Mouse (Mus musculus) neural tube, embryonic 11.5 days (tissue): Measurements from ENCODE around the gene Sncg. TPM values are rescaled to one million over a fixed set of nuclear protein-coding genes. Genes with fewer than 3 reads are reported as not detected.

Source experiments
- ATAC-seq: fragments of 200-750 bp; cut with Nextera tagmentation; 2 replicates; pipeline ENCODE4 v1.8.0; 2017; ENCODE audit warnings: moderate number of reproducible peaks, mild to moderate bottlenecking, moderate TSS enrichment, moderate library complexity; ENCODE audit not compliant: insufficient read depth, low FRiP score, low TSS enrichment
- DNase-seq: peaks from one replicate; pipeline ENCODE4 v3.0.0-alpha.2; 2015; ENCODE audit warnings: low spot score
- H3K27ac ChIP-seq: fragments of 300-500 bp; sonication (generic); 2 replicates; pipeline ENCODE4 v1.5.1; 2014; ENCODE audit warnings: low read depth, mild to moderate bottlenecking, low read length
- H3K27me3 ChIP-seq: fragments of 300-500 bp; sonication (generic); 2 replicates; pipeline ENCODE4 v1.6.1; 2014; ENCODE audit warnings: mild to moderate bottlenecking, low read length, mixed read lengths; ENCODE audit not compliant: control insufficient read depth, insufficient read depth
- H3K36me3 ChIP-seq: fragments of 300-500 bp; sonication (generic); 2 replicates; pipeline ENCODE4 v1.6.1; 2014; ENCODE audit warnings: mild to moderate bottlenecking, low read length, moderate library complexity, mixed read lengths; ENCODE audit not compliant: control insufficient read depth, insufficient read depth
- H3K4me1 ChIP-seq: fragments of 300-500 bp; sonication (generic); 2 replicates; pipeline ENCODE4 v1.6.1; 2014; ENCODE audit warnings: low read length, mixed read lengths; ENCODE audit not compliant: control insufficient read depth, insufficient read depth
- H3K4me2 ChIP-seq: fragments of 300-500 bp; sonication (generic); 2 replicates; pipeline ENCODE4 v1.6.1; 2014; ENCODE audit warnings: low read depth, mild to moderate bottlenecking, moderate library complexity
- H3K4me3 ChIP-seq: fragments of 300-500 bp; sonication (generic); 2 replicates; pipeline ENCODE4 v1.5.1; 2014; ENCODE audit warnings: low read depth, low read length
- H3K9ac ChIP-seq: fragments of 300-500 bp; sonication (generic); 2 replicates; pipeline ENCODE4 v1.6.1; 2014; ENCODE audit warnings: mild to moderate bottlenecking, low read length
- H3K9me3 ChIP-seq: fragments of 300-500 bp; sonication (generic); 2 replicates; pipeline ENCODE4 v1.6.1; 2016; ENCODE audit warnings: low read length; ENCODE audit not compliant: control insufficient read depth
- WGBS: fragments of 180-500 bp; shearing (Covaris S2); extraction: QIAGEN DNeasy Blood & Tissue Kit; methylation state at CpG from one replicate; pipeline ENCODE4 v1.1.7; 2014; 5-methylcytosine and 5-hydroxymethylcytosine counted together
- polyA plus RNA-seq: library from polyadenylated mRNA; unstranded; fragments of >200 nt; fragmentation: Nextera tagmentation; extraction: Ambion mirVana; gene quantifications from 2 replicates; pipeline ENCODE4 v1.2.1, GENCODE M21; 2014

The Sncg gene
- polyA plus RNA-seq, 1 experiment from 2014 or later, result 295 TPM

DNA sequence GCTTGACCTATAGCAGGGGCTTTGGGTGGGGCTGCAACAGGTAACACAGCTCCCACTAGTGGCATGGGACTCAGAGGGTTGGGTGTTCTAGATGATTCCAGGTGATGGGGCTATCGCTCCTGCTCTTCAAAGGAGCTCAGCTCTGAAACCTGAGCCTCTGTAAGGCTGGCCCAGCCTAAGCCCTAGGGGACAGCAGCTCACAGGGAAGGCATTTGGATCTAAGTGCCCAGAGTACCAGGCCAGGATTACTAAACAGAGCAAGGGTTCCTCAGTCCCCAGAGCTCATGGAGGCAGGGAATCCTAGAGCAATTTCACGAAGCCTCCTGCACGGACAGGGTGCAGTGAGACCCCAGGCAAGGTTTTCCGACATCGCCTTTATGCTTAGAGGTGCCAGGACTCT is 1.4 kb upstream of the Sncg start:
- peaks cover 11% of the 10 kb centered on the region for H3K4me1 ChIP-seq

DNA sequence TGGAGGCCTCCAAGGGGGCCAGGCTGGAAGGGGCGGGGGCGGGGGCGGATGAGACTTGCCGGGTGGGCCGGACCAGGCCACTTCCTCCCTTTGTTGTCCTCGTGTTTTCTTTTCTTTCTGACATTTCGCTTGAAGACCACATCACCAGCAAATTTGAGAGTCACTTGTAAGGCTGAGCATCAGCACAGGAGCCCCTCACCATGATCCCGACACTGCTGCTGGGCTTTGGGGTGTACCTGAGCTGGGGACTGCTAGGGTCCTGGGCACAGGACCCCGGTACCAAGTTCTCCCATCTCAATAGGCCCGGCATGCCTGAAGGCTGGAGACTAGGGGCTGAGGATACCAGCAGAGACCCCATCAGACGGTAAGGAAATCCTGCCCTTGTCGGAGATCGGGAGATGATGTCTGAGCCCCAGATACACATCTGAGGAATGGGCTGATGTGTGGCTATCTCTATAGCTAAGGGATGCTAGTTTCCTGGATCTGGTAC is 871 bp upstream of the Sncg start, which contains the start of gene Mmrn2:
Gene Mmrn2, plus strand, starts transcription at position 51 of the 490 bp plus-strand sequence.
- DNase-seq, result no peak
- Histone ChIP-seq H3K36me3 (no peaks in the 10 kb centered on the region), H3K4me1 (peaks cover 11% of the 10 kb centered on the region), H3K9ac (peak within 1 kb of the TSS; percentile 28; the same call in 1 of the 2 replicates), H3K27me3 (no peaks in the 10 kb centered on the region), H3K4me2 (no peak within 1 kb of the TSS), H3K4me3 (0 out of 2 replicates have a peak within 1 kb of the TSS, but pooled peaks have one; percentile 10), H3K9me3 (no peaks in the 10 kb centered on the region), H3K27ac (peak within 1 kb of the TSS; percentile 27; the same call in 1 of the 2 replicates)
- WGBS, result 76% methylated on average over 13 of the region's 13 CpGs
- no peak for ATAC-seq

More for the DNA sequence above, 1.4 kb upstream of the Sncg start:
- no peak for DNase-seq
- Histone ChIP-seq H3K27ac (no peak overlapping the region), H3K4me2 (no peak overlapping the region), H3K9ac (no peak overlapping the region), H3K9me3 (no peaks in the 10 kb centered on the region), H3K36me3 (no peaks in the 10 kb centered on the region), H3K27me3 (no peaks in the 10 kb centered on the region), H3K4me3 (no peak overlapping the region)
- no peak for ATAC-seq
- 82% methylated on average over 5 of the region's 5 CpGs for WGBS

- 86% methylated on average over 6 of the region's 6 CpGs for WGBS
- Histone ChIP-seq H3K4me3 (peak overlapping the region; percentile 10; the same call in 1 of the 2 replicates), H3K36me3 (no peaks in the 10 kb centered on the region), H3K9me3 (no peaks in the 10 kb centered on the region), H3K4me1 (peaks cover 7% of the 10 kb centered on the region), H3K27ac (no peak overlapping the region), H3K9ac (peak overlapping the region; percentile 28), H3K4me2 (peak overlapping the region; percentile 25), H3K27me3 (no peaks in the 10 kb centered on the region)
- DNase-seq, result no peak
- ATAC-seq, result no peak
Measured at GRCm38 (mm10) chr14:34373581-34373980, 1.0 kb downstream of the Sncg start.

- no peak overlapping the region for H3K9ac ChIP-seq
- no peak for ATAC-seq
- H3K27ac ChIP-seq, result no peak overlapping the region
- peaks cover 2% of the 10 kb centered on the region; the same call in 1 of the 2 replicates for H3K4me1 ChIP-seq
- DNase-seq, result peak; percentile 45
- WGBS, result 85% methylated on average over 6 of the region's 6 CpGs
- no peaks in the 10 kb centered on the region for H3K36me3 ChIP-seq
- no peak overlapping the region for H3K4me2 ChIP-seq
- no peak overlapping the region for H3K4me3 ChIP-seq
- H3K27me3 ChIP-seq, result no peaks in the 10 kb centered on the region
- H3K9me3 ChIP-seq, result no peaks in the 10 kb centered on the region
Measured at GRCm38 (mm10) chr14:34372646-34373045, 1.9 kb downstream of the Sncg start.

- DNase-seq (no peak), ATAC-seq (no peak)
- no peak overlapping the region for H3K4me2 ChIP-seq
- H3K27ac ChIP-seq, result no peak overlapping the region
- no peaks in the 10 kb centered on the region for H3K9me3 ChIP-seq
- no peak overlapping the region for H3K4me3 ChIP-seq
- H3K4me1 ChIP-seq, result peaks cover 2% of the 10 kb centered on the region; the same call in 1 of the 2 replicates
- no peaks in the 10 kb centered on the region for H3K36me3 ChIP-seq
- 74% methylated on average over 2 of the region's 2 CpGs for WGBS
- no peak overlapping the region for H3K9ac ChIP-seq
- no peaks in the 10 kb centered on the region for H3K27me3 ChIP-seq
Measured at GRCm38 (mm10) chr14:34371763-34372162, 2.8 kb downstream of the Sncg start.

GRCm38 (mm10) chr14:34370921-34371320 is 3.7 kb downstream of the Sncg start:
- DNase-seq, result no peak
- H3K36me3 ChIP-seq, result no peaks in the 10 kb centered on the region
- no peak overlapping the region for H3K27ac ChIP-seq
- H3K4me3 ChIP-seq, result no peak overlapping the region
- H3K4me1 ChIP-seq, result peaks cover 2% of the 10 kb centered on the region; the same call in 1 of the 2 replicates
- 86% methylated on average over 3 of the region's 3 CpGs for WGBS
- no peak for ATAC-seq
- H3K9ac ChIP-seq, result no peak overlapping the region
- H3K27me3 ChIP-seq, result no peaks in the 10 kb centered on the region
- H3K4me2 ChIP-seq, result no peak overlapping the region
- H3K9me3 ChIP-seq, result no peaks in the 10 kb centered on the region

GRCm38 (mm10) chr14:34370203-34370602 is 4.4 kb downstream of the Sncg start:
- ATAC-seq, result no peak
- WGBS, result 51% methylated on average over 3 of the region's 3 CpGs

DNA sequence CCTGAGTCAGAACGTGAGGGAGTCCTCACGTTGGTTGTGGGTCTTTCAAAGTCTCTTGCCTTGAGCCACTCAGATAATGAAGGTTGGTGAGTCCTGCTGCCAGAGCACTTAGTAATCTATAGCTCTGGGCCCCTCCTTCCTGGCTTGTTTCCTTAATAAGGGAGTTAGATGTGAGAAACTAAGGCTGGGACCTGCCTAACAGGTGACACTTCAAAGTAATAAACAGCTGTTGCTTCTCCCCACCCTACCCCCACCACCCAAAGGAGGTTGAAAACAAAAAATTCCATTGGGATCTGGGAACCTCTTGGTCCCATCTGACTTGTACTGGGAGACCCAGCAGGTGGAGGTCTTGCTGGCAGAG is 9.5 kb downstream of the Sncg start:
- Histone ChIP-seq H3K9me3 (no peaks in the 10 kb centered on the region), H3K4me1 (0 out of 2 replicates have a peak, but pooled peaks cover 2% of the 10 kb centered on the region), H3K9ac (no peak overlapping the region), H3K4me3 (no peak overlapping the region), H3K27me3 (no peaks in the 10 kb centered on the region), H3K4me2 (no peak overlapping the region), H3K27ac (no peak overlapping the region), H3K36me3 (no peaks in the 10 kb centered on the region)
- DNase-seq (no peak), ATAC-seq (no peak)
- 88% methylated on average over 2 of the region's 2 CpGs for WGBS

More at GRCm38 (mm10) chr14:34370203-34370602, 4.4 kb downstream of the Sncg start:
- Histone ChIP-seq H3K36me3 (no peaks in the 10 kb centered on the region), H3K27me3 (no peaks in the 10 kb centered on the region), H3K4me1 (peaks cover 2% of the 10 kb centered on the region; the same call in 1 of the 2 replicates), H3K4me3 (no peak overlapping the region), H3K27ac (no peak overlapping the region), H3K9me3 (no peaks in the 10 kb centered on the region), H3K9ac (no peak overlapping the region), H3K4me2 (no peak overlapping the region)
- no peak for DNase-seq
